Mouse (Mus musculus): ENCODE measurements around the gene Crybg2. TPM values are rescaled to one million over a fixed set of nuclear protein-coding genes. Genes with fewer than 3 reads are reported as not detected.

The Crybg2 gene
- polyA plus RNA-seq, 1 experiment = not detected

- H3K4me1 ChIP-seq (ENCODE audit: control insufficient read depth) = no peaks in the 10 kb centered on the region
- peaks cover 59% of the 10 kb centered on the region for H3K27me3 ChIP-seq (ENCODE audit: control insufficient read depth)
- no peaks in the 10 kb centered on the region for H3K36me3 ChIP-seq (ENCODE audit: control insufficient read depth)
- TF ChIP-seq TAL1 (IDR thresholded peaks at IDR 0.05; ENCODE audit: low read length) (no peak), GATA1 (IDR thresholded peaks at IDR 0.05; ENCODE audit: low read length) (no peak)
- no peaks in the 10 kb centered on the region; the same call in 1 of the 2 replicates for H3K9me3 ChIP-seq (ENCODE audit: control insufficient read depth, low read length)
- no peak overlapping the region for H3K4me3 ChIP-seq (replicated peaks)
Measured at GRCm38 (mm10) chr4:134019210-134019609, 41.4 kb upstream of the Crybg2 start.

- Histone ChIP-seq H3K27me3 (ENCODE audit: control insufficient read depth) (peaks cover 57% of the 10 kb centered on the region), H3K36me3 (ENCODE audit: control insufficient read depth) (no peaks in the 10 kb centered on the region), H3K4me3 (replicated peaks) (no peak overlapping the region), H3K9me3 (ENCODE audit: control insufficient read depth, low read length) (no peaks in the 10 kb centered on the region; the same call in 1 of the 2 replicates), H3K4me1 (ENCODE audit: control insufficient read depth) (no peaks in the 10 kb centered on the region)
- TF ChIP-seq GATA1 (IDR thresholded peaks at IDR 0.05; ENCODE audit: low read length) (no peak), TAL1 (IDR thresholded peaks at IDR 0.05; ENCODE audit: low read length) (no peak)
Measured at GRCm38 (mm10) chr4:134019641-134020351, 40.8 kb upstream of the Crybg2 start.

- no peak overlapping the region for H3K4me3 ChIP-seq (replicated peaks)
- H3K4me1 ChIP-seq (ENCODE audit: control insufficient read depth) = no peaks in the 10 kb centered on the region
- H3K27me3 ChIP-seq (ENCODE audit: control insufficient read depth) = peaks cover 49% of the 10 kb centered on the region
- no peaks in the 10 kb centered on the region; the same call in 1 of the 2 replicates for H3K9me3 ChIP-seq (ENCODE audit: control insufficient read depth, low read length)
- TF ChIP-seq TAL1 (IDR thresholded peaks at IDR 0.05; ENCODE audit: low read length) (no peak), GATA1 (IDR thresholded peaks at IDR 0.05; ENCODE audit: low read length) (no peak)
- no peaks in the 10 kb centered on the region for H3K36me3 ChIP-seq (ENCODE audit: control insufficient read depth)
Measured at GRCm38 (mm10) chr4:134020621-134021020, 40.0 kb upstream of the Crybg2 start.

- Histone ChIP-seq H3K27me3 (ENCODE audit: control insufficient read depth) (no peaks in the 10 kb centered on the region), H3K4me1 (ENCODE audit: control insufficient read depth) (no peaks in the 10 kb centered on the region), H3K4me3 (replicated peaks) (no peak overlapping the region), H3K9me3 (ENCODE audit: control insufficient read depth, low read length) (peaks cover 3% of the 10 kb centered on the region), H3K36me3 (ENCODE audit: control insufficient read depth) (no peaks in the 10 kb centered on the region)
- TF ChIP-seq TAL1 (IDR thresholded peaks at IDR 0.05; ENCODE audit: low read length) (no peak), GATA1 (IDR thresholded peaks at IDR 0.05; ENCODE audit: low read length) (no peak)
Measured at GRCm38 (mm10) chr4:134025802-134026201, 34.8 kb upstream of the Crybg2 start.

GRCm38 (mm10) chr4:134035953-134036352 lies 24.7 kb upstream of the Crybg2 start:
- Histone ChIP-seq H3K4me3 (replicated peaks) (no peak overlapping the region), H3K27me3 (ENCODE audit: control insufficient read depth) (peaks cover 4% of the 10 kb centered on the region; the same call in 1 of the 2 replicates), H3K9me3 (ENCODE audit: control insufficient read depth, low read length) (no peaks in the 10 kb centered on the region), H3K36me3 (ENCODE audit: control insufficient read depth) (no peaks in the 10 kb centered on the region), H3K4me1 (ENCODE audit: control insufficient read depth) (no peaks in the 10 kb centered on the region)
- TF ChIP-seq TAL1 (IDR thresholded peaks at IDR 0.05; ENCODE audit: low read length) (no peak), GATA1 (IDR thresholded peaks at IDR 0.05; ENCODE audit: low read length) (no peak)

- Histone ChIP-seq H3K36me3 (ENCODE audit: control insufficient read depth) (no peaks in the 10 kb centered on the region), H3K27me3 (ENCODE audit: control insufficient read depth) (peaks cover 4% of the 10 kb centered on the region; the same call in 1 of the 2 replicates), H3K4me3 (replicated peaks) (no peak overlapping the region), H3K4me1 (ENCODE audit: control insufficient read depth) (peaks cover 1% of the 10 kb centered on the region; the same call in 1 of the 2 replicates), H3K9me3 (ENCODE audit: control insufficient read depth, low read length) (0 out of 2 replicates have a peak, but pooled peaks cover 3% of the 10 kb centered on the region)
- no peak for TF ChIP-seq GATA1 (IDR thresholded peaks at IDR 0.05; ENCODE audit: low read length)
- no peak for TF ChIP-seq TAL1 (IDR thresholded peaks at IDR 0.05; ENCODE audit: low read length)
Measured at GRCm38 (mm10) chr4:134041317-134042123, 19.1 kb upstream of the Crybg2 start.

GRCm38 (mm10) chr4:134043041-134043440 lies 17.6 kb upstream of the Crybg2 start:
- Histone ChIP-seq H3K4me3 (replicated peaks) (no peak overlapping the region), H3K4me1 (ENCODE audit: control insufficient read depth) (peaks cover 1% of the 10 kb centered on the region; the same call in 1 of the 2 replicates), H3K27me3 (ENCODE audit: control insufficient read depth) (0 out of 2 replicates have a peak, but pooled peaks cover under 1% of the 10 kb centered on the region), H3K9me3 (ENCODE audit: control insufficient read depth, low read length) (0 out of 2 replicates have a peak, but pooled peaks cover 3% of the 10 kb centered on the region), H3K36me3 (ENCODE audit: control insufficient read depth) (no peaks in the 10 kb centered on the region)
- TF ChIP-seq GATA1 (IDR thresholded peaks at IDR 0.05; ENCODE audit: low read length) (no peak), TAL1 (IDR thresholded peaks at IDR 0.05; ENCODE audit: low read length) (no peak)

GRCm38 (mm10) chr4:134047648-134048047 lies 13.0 kb upstream of the Crybg2 start:
- TF ChIP-seq GATA1 (IDR thresholded peaks at IDR 0.05; ENCODE audit: low read length) = no peak
- no peak for TF ChIP-seq TAL1 (IDR thresholded peaks at IDR 0.05; ENCODE audit: low read length)
- Histone ChIP-seq H3K4me3 (replicated peaks) (no peak overlapping the region), H3K27me3 (ENCODE audit: control insufficient read depth) (no peaks in the 10 kb centered on the region), H3K36me3 (ENCODE audit: control insufficient read depth) (no peaks in the 10 kb centered on the region), H3K4me1 (ENCODE audit: control insufficient read depth) (no peaks in the 10 kb centered on the region), H3K9me3 (ENCODE audit: control insufficient read depth, low read length) (0 out of 2 replicates have a peak, but pooled peaks cover 3% of the 10 kb centered on the region)

GRCm38 (mm10) chr4:134051912-134052311 lies 8.7 kb upstream of the Crybg2 start:
- H3K4me1 ChIP-seq (ENCODE audit: control insufficient read depth) = no peaks in the 10 kb centered on the region
- no peaks in the 10 kb centered on the region for H3K36me3 ChIP-seq (ENCODE audit: control insufficient read depth)
- H3K9me3 ChIP-seq (ENCODE audit: control insufficient read depth, low read length) = no peaks in the 10 kb centered on the region
- H3K4me3 ChIP-seq (replicated peaks) = no peak overlapping the region
- H3K27me3 ChIP-seq (ENCODE audit: control insufficient read depth) = no peaks in the 10 kb centered on the region
- TF ChIP-seq GATA1 (IDR thresholded peaks at IDR 0.05; ENCODE audit: low read length) (no peak), TAL1 (IDR thresholded peaks at IDR 0.05; ENCODE audit: low read length) (no peak)
